Mouse (Mus musculus) embryonic fibroblast, embryonic 13.5 days (primary cell): Measurements from ENCODE around the gene Ryr2.

Experiments
- CTCF ChIP-seq: IDR thresholded peaks from 2 replicates; pipeline ENCODE4 v1.5.1; 2011; ENCODE audit warnings: mild to moderate bottlenecking, control low read depth, low read length, moderate library complexity, borderline replicate concordance; ENCODE audit not compliant: insufficient read depth
- POLR2A ChIP-seq: IDR thresholded peaks from 2 replicates; pipeline ENCODE4 v1.6.1; 2011; ENCODE audit warnings: low read depth, mild to moderate bottlenecking, control low read depth, low read length, moderate library complexity

- TF ChIP-seq CTCF: no peak
- no peak for TF ChIP-seq POLR2A
Observed at GRCm38 (mm10) chr13:12129121-12129520, 22.4 kb upstream of the Ryr2 start.
